Mouse (Mus musculus): ENCODE measurements at regions not wholly inside any gene's neighbourhood (a gene's known extent, or its start where the extent isn't known, plus 50 kb on each side); places are given as distances from the start of the nearest gene placed in this dataset.

GRCm38 (mm10) chr15:7013047-7013446 lies 77.4 kb upstream of the Lifr start:
- no peaks in the 10 kb centered on the region for H3K27me3 ChIP-seq (ENCODE audit: control insufficient read depth, insufficient read depth, low read length)
- no peak overlapping the region for H3K4me3 ChIP-seq (ENCODE audit: low read depth, low read length)
- no peaks in the 10 kb centered on the region for H3K4me1 ChIP-seq (replicated peaks; ENCODE audit: control insufficient read depth, insufficient read depth)
- no peak overlapping the region for H3K9ac ChIP-seq (ENCODE audit: low read length)
- H3K36me3 ChIP-seq (ENCODE audit: control insufficient read depth, insufficient read depth, low read length): no peaks in the 10 kb centered on the region
- no peak overlapping the region for H3K27ac ChIP-seq (replicated peaks)
- TF ChIP-seq EP300 (optimal IDR thresholded peaks at IDR 0.05) (no peak), CTCF (IDR thresholded peaks at IDR 0.05; ENCODE audit: low read depth) (no peak)
- no peak overlapping the region for H3K4me2 ChIP-seq (replicated peaks; ENCODE audit: low read depth)
- no peak for ATAC-seq (ENCODE audit: low FRiP score, low TSS enrichment)
- no peaks in the 10 kb centered on the region for H3K9me3 ChIP-seq (ENCODE audit: control insufficient read depth, low read length)
- no peak for DNase-seq (ENCODE audit: low spot score)
- 60% methylated on average over 5 of the region's 5 CpGs for WGBS

DNA sequence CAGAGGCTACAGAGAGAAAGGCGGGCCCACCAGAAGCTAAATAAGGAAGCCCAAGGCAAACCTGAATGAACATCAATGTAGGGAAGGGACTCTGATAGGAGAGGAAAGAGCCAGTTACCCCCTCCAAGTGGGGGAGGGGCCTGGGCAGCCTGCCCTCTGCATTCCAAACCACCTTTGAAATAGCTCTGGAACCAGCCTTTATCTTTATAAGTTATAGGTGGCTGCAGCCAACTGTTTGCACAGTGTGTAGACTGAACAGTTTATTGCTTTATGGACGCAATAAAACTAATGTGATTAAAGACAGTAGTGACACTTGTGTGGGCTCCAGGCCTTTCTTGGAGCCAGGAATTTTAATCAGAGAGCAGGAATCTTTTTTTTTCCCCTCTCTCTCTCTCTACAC lies 75.4 kb upstream of the Lifr start:
- TF ChIP-seq CTCF (IDR thresholded peaks at IDR 0.05; ENCODE audit: low read depth) (no peak), EP300 (optimal IDR thresholded peaks at IDR 0.05) (no peak)
- H3K4me1 ChIP-seq (replicated peaks; ENCODE audit: control insufficient read depth, insufficient read depth): no peaks in the 10 kb centered on the region
- 61% methylated on average over 2 of the region's 2 CpGs for WGBS
- H3K9me3 ChIP-seq (ENCODE audit: control insufficient read depth, low read length): no peaks in the 10 kb centered on the region
- peak; percentile 32 for DNase-seq (ENCODE audit: low spot score)
- no peak overlapping the region for H3K9ac ChIP-seq (ENCODE audit: low read length)
- H3K4me2 ChIP-seq (replicated peaks; ENCODE audit: low read depth): no peak overlapping the region
- H3K4me3 ChIP-seq (ENCODE audit: low read depth, low read length): no peak overlapping the region
- ATAC-seq (ENCODE audit: low FRiP score, low TSS enrichment): no peak
- H3K36me3 ChIP-seq (ENCODE audit: control insufficient read depth, insufficient read depth, low read length): no peaks in the 10 kb centered on the region
- no peaks in the 10 kb centered on the region for H3K27me3 ChIP-seq (ENCODE audit: control insufficient read depth, insufficient read depth, low read length)
- H3K27ac ChIP-seq (replicated peaks): no peak overlapping the region

DNA sequence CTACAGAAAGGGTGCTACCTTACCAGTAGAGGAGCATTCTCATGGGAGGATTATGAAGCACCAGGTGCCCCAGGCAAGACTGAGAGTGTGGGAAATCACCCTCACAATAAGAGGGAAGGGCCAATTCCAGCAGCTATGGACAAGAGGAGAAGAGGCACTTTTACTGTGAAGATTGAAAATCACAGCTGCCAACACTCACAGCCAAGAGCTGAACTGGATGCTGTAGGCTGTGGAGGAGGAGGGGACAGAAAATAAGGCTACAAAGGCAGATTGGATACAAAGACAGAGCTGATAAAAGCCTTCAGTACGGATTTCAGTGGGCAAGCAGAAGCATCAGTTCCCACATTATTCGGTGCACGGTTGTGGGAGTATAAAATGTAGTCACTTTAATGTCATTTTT lies 74.4 kb upstream of the Lifr start:
- no peaks in the 10 kb centered on the region for H3K27me3 ChIP-seq (ENCODE audit: control insufficient read depth, insufficient read depth, low read length)
- ATAC-seq (ENCODE audit: low FRiP score, low TSS enrichment) (no peak), DNase-seq (ENCODE audit: low spot score) (no peak)
- no peak for TF ChIP-seq CTCF (IDR thresholded peaks at IDR 0.05; ENCODE audit: low read depth)
- TF ChIP-seq EP300 (optimal IDR thresholded peaks at IDR 0.05): no peak
- H3K36me3 ChIP-seq (ENCODE audit: control insufficient read depth, insufficient read depth, low read length): no peaks in the 10 kb centered on the region
- H3K27ac ChIP-seq (replicated peaks): no peak overlapping the region
- 58% methylated on average over 3 of the region's 3 CpGs for WGBS
- H3K4me2 ChIP-seq (replicated peaks; ENCODE audit: low read depth): no peak overlapping the region
- no peaks in the 10 kb centered on the region for H3K9me3 ChIP-seq (ENCODE audit: control insufficient read depth, low read length)
- no peak overlapping the region for H3K9ac ChIP-seq (ENCODE audit: low read length)
- H3K4me1 ChIP-seq (replicated peaks; ENCODE audit: control insufficient read depth, insufficient read depth): no peaks in the 10 kb centered on the region
- no peak overlapping the region for H3K4me3 ChIP-seq (ENCODE audit: low read depth, low read length)

- ATAC-seq (ENCODE audit: low FRiP score, low TSS enrichment) (no peak), DNase-seq (ENCODE audit: low spot score) (no peak)
- H3K4me3 ChIP-seq (ENCODE audit: low read depth, low read length): no peak overlapping the region
- no peaks in the 10 kb centered on the region for H3K9me3 ChIP-seq (ENCODE audit: control insufficient read depth, low read length)
- WGBS: 47% methylated on average over 6 of the region's 6 CpGs
- H3K36me3 ChIP-seq (ENCODE audit: control insufficient read depth, insufficient read depth, low read length): no peaks in the 10 kb centered on the region
- no peak overlapping the region for H3K9ac ChIP-seq (ENCODE audit: low read length)
- H3K27me3 ChIP-seq (ENCODE audit: control insufficient read depth, insufficient read depth, low read length): no peaks in the 10 kb centered on the region
- TF ChIP-seq CTCF (IDR thresholded peaks at IDR 0.05; ENCODE audit: low read depth) (no peak), EP300 (optimal IDR thresholded peaks at IDR 0.05) (no peak)
- H3K4me1 ChIP-seq (replicated peaks; ENCODE audit: control insufficient read depth, insufficient read depth): no peaks in the 10 kb centered on the region
- H3K4me2 ChIP-seq (replicated peaks; ENCODE audit: low read depth): no peak overlapping the region
- H3K27ac ChIP-seq (replicated peaks): no peak overlapping the region
These were observed 73.1 kb upstream of the Lifr start for GRCm38 (mm10) chr15:7017281-7017845.

DNA sequence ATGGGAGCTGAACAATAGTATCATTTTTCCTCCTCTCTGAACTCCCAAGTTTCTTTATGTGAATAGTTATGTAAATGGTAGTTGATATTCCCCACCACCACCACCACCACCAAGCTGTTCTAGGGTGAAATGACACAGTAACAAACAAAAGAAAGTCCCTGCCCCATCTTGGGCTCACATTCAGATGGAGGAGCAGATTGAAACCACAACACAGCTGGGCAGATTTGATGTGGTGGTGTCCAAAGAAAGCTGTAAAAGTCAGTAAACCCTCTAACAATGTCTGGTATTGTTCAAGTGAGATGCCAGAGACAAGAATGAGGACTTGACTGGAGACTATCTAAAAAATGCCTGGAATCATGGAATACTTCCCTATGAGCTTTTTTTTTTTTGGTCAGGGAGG lies 67.8 kb upstream of the Lifr start:
- Histone ChIP-seq H3K9me3 (ENCODE audit: control insufficient read depth, low read length) (no peaks in the 10 kb centered on the region), H3K27me3 (ENCODE audit: control insufficient read depth, insufficient read depth, low read length) (no peaks in the 10 kb centered on the region), H3K9ac (ENCODE audit: low read length) (no peak overlapping the region), H3K27ac (replicated peaks) (no peak overlapping the region), H3K4me1 (replicated peaks; ENCODE audit: control insufficient read depth, insufficient read depth) (no peaks in the 10 kb centered on the region; the same call in 1 of the 2 replicates), H3K4me2 (replicated peaks; ENCODE audit: low read depth) (no peak overlapping the region), H3K4me3 (ENCODE audit: low read depth, low read length) (no peak overlapping the region), H3K36me3 (ENCODE audit: control insufficient read depth, insufficient read depth, low read length) (no peaks in the 10 kb centered on the region)
- ATAC-seq (ENCODE audit: low FRiP score, low TSS enrichment) (no peak), DNase-seq (ENCODE audit: low spot score) (no peak)
- TF ChIP-seq CTCF (IDR thresholded peaks at IDR 0.05; ENCODE audit: low read depth) (no peak), EP300 (optimal IDR thresholded peaks at IDR 0.05) (no peak)

- ATAC-seq (ENCODE audit: low FRiP score, low TSS enrichment) (no peak), DNase-seq (ENCODE audit: low spot score) (no peak)
- Histone ChIP-seq H3K9ac (ENCODE audit: low read length) (no peak overlapping the region), H3K9me3 (ENCODE audit: control insufficient read depth, low read length) (no peaks in the 10 kb centered on the region), H3K27me3 (ENCODE audit: control insufficient read depth, insufficient read depth, low read length) (no peaks in the 10 kb centered on the region), H3K4me2 (replicated peaks; ENCODE audit: low read depth) (no peak overlapping the region), H3K4me3 (ENCODE audit: low read depth, low read length) (no peak overlapping the region), H3K36me3 (ENCODE audit: control insufficient read depth, insufficient read depth, low read length) (no peaks in the 10 kb centered on the region), H3K4me1 (replicated peaks; ENCODE audit: control insufficient read depth, insufficient read depth) (no peaks in the 10 kb centered on the region; the same call in 1 of the 2 replicates), H3K27ac (replicated peaks) (no peak overlapping the region)
- TF ChIP-seq CTCF (IDR thresholded peaks at IDR 0.05; ENCODE audit: low read depth) (no peak), EP300 (optimal IDR thresholded peaks at IDR 0.05) (no peak)
- 42% methylated on average over 4 of the region's 4 CpGs for WGBS
These were observed 65.2 kb upstream of the Lifr start for GRCm38 (mm10) chr15:7025194-7025593.
